Comparison of ENCODE assay signal across 8 mouse cellular contexts in genomic region chr6:113604432-113605223, GRCm38 (mm10). TPM values are rescaled to one million over a fixed set of nuclear protein-coding genes. Genes with fewer than 3 reads are reported as not detected.
DNase-seq lines count a peak whose midpoint lies in the region; ATAC-seq lines count a peak whose summit lies in the region.

Brk1 (plus strand) TSS chr6:113604772.

- peak; percentile 99 for DNase-seq in NIH3T3 (ENCODE audit: low read depth)
- DNase-seq in cerebellum, postnatal 10 days, result peak; percentile 95 to 96
- peak; percentile 80 to 82 for DNase-seq in frontal cortex, postnatal 14 days (ENCODE audit: low spot score in 2 of 2)
- peak; percentile 89 to 90 for DNase-seq in layer of hippocampus, postnatal 36 days
- peak; percentile 91 for DNase-seq in lung, postnatal 36 days
- peak; percentile 91 for DNase-seq in retina, postnatal 1 day
- peak; percentile 73 to 80 for DNase-seq in urinary bladder, adult 18-20 months (ENCODE audit: low spot score in 2 of 2)

- peak within 1 kb of the TSS; percentile 86 for H3K4me2 ChIP-seq in hindbrain, embryonic 13.5 days

- WGBS in hindbrain, embryonic 13.5 days, result under 1% methylated on average over 64 of the region's 65 CpGs

- H3K9ac ChIP-seq in hindbrain, embryonic 13.5 days, result peak within 1 kb of the TSS; percentile 84

- peak within 1 kb of the TSS; percentile 65 for H3K4me3 ChIP-seq in hindbrain, embryonic 13.5 days

- H3K9me3 ChIP-seq in hindbrain, embryonic 13.5 days, result no peaks in the 10 kb centered on the region

- 0 out of 2 replicates have a peak, but pooled peaks cover 4% of the 10 kb centered on the region for H3K36me3 ChIP-seq in hindbrain, embryonic 13.5 days

- H3K4me1 ChIP-seq in hindbrain, embryonic 13.5 days (replicated peaks), result peaks cover 32% of the 10 kb centered on the region

- peak within 1 kb of the TSS; percentile 90 for H3K27ac ChIP-seq in hindbrain, embryonic 13.5 days

- ATAC-seq in hindbrain, embryonic 13.5 days (ENCODE audit: low FRiP score), result peak; percentile 94

- no peaks in the 10 kb centered on the region for H3K27me3 ChIP-seq in hindbrain, embryonic 13.5 days

RNA-seq across cellular contexts. Expression of gene Brk1, which starts in this region (rescaled TPM):
- 235 and 248 TPM in 2 replicates for polyA plus RNA-seq in hindbrain, embryonic 13.5 days (2015; fragmentation: Nextera tagmentation; extraction: Ambion mirVana)
- total RNA-seq in layer of hippocampus, postnatal 36 days (2021), result 100 to 1,000 TPM; 224 to 232 TPM

Comparison
In these comparisons a context has a peak if more than half of its experiments do, and no peak if none do; other contexts are left out.
1. Peak in every context shown above with its lines: DNase-seq, ATAC-seq, H3K4me3 ChIP-seq and H3K27ac ChIP-seq.